Mouse (Mus musculus) retina, adult 2 months (tissue): ENCODE measurements at regions not wholly inside any gene's neighbourhood (a gene's known extent, or its start where the extent isn't known, plus 50 kb on each side); places are given as distances from the start of the nearest gene placed in this dataset.

Experiments
- DNase-seq: peaks from one replicate; pipeline ENCODE4 v3.0.0-alpha.2; 2012; ENCODE audit warnings: low read depth, low spot score

- no peak for DNase-seq
These were observed 226.5 kb upstream of the Mphosph6 start for GRCm38 (mm10) chr8:118028061-118028850.

- no peak for DNase-seq
These were observed 221.7 kb upstream of the Mphosph6 start for GRCm38 (mm10) chr8:118023451-118023850.

GRCm38 (mm10) chr8:118021978-118022377, 220.2 kb upstream of the Mphosph6 start:
- DNase-seq: no peak

GRCm38 (mm10) chr8:118017261-118017660, 215.5 kb upstream of the Mphosph6 start:
- no peak for DNase-seq

GRCm38 (mm10) chr8:118005186-118005585, 203.4 kb upstream of the Mphosph6 start:
- no peak for DNase-seq

GRCm38 (mm10) chr8:118004391-118004851, 202.7 kb upstream of the Mphosph6 start:
- DNase-seq: no peak

GRCm38 (mm10) chr8:118001138-118001537, 199.4 kb upstream of the Mphosph6 start:
- no peak for DNase-seq

- no peak for DNase-seq
These were observed 190.1 kb upstream of the Mphosph6 start for GRCm38 (mm10) chr8:117991826-117992225.

- DNase-seq: no peak
These were observed 187.0 kb upstream of the Mphosph6 start for GRCm38 (mm10) chr8:117988781-117989180.

- no peak for DNase-seq
These were observed 166.6 kb upstream of the Mphosph6 start for GRCm38 (mm10) chr8:117968306-117968705.

- DNase-seq: no peak
These were observed 164.8 kb upstream of the Mphosph6 start for GRCm38 (mm10) chr8:117966556-117966955.

GRCm38 (mm10) chr8:117963426-117963825, 161.7 kb upstream of the Mphosph6 start:
- no peak for DNase-seq

GRCm38 (mm10) chr8:117962666-117963065, 160.9 kb upstream of the Mphosph6 start:
- no peak for DNase-seq

- DNase-seq: no peak
These were observed 157.8 kb upstream of the Mphosph6 start for GRCm38 (mm10) chr8:117959501-117959900.

- DNase-seq: no peak
These were observed 157.2 kb upstream of the Mphosph6 start for GRCm38 (mm10) chr8:117958914-117959313.

GRCm38 (mm10) chr8:117951656-117952055, 149.9 kb upstream of the Mphosph6 start:
- DNase-seq: no peak

GRCm38 (mm10) chr8:117946540-117946939, 144.8 kb upstream of the Mphosph6 start:
- no peak for DNase-seq

GRCm38 (mm10) chr8:117934566-117935094, 132.9 kb upstream of the Mphosph6 start:
- no peak for DNase-seq

GRCm38 (mm10) chr8:117930687-117931086, 128.9 kb upstream of the Mphosph6 start:
- peak; percentile 28 for DNase-seq

GRCm38 (mm10) chr8:117929606-117930005, 127.9 kb upstream of the Mphosph6 start:
- no peak for DNase-seq

- no peak for DNase-seq
These were observed 121.6 kb upstream of the Mphosph6 start for GRCm38 (mm10) chr8:117923296-117923695.

GRCm38 (mm10) chr8:117903052-117903451, 101.3 kb upstream of the Mphosph6 start:
- no peak for DNase-seq

GRCm38 (mm10) chr8:117899892-117900291, 98.1 kb upstream of the Mphosph6 start:
- no peak for DNase-seq
